Mouse (Mus musculus) ES-E14 (cell line): ENCODE data around the gene Man2c1. TPM values are rescaled to one million over a fixed set of nuclear protein-coding genes. Genes with fewer than 3 reads are reported as not detected.

Source experiments
- DNase-seq: peaks from one replicate; pipeline ENCODE4 v3.0.0-alpha.2; 2013; ENCODE audit warnings: low read depth, low spot score
- H3K27ac ChIP-seq: 2 replicates; pipeline ENCODE4 v1.5.1; 2012; ENCODE audit warnings: low read depth, mild to moderate bottlenecking, low read length, moderate library complexity, mixed read lengths; ENCODE audit not compliant: poor library complexity, insufficient read depth, severe bottlenecking
- H3K36me3 ChIP-seq: 2 replicates; pipeline ENCODE4 v1.6.1; 2012; ENCODE audit warnings: mild to moderate bottlenecking, low read length, moderate library complexity, mixed read lengths; ENCODE audit not compliant: control insufficient read depth, poor library complexity, insufficient read depth, severe bottlenecking
- H3K4me1 ChIP-seq, 2 experiments: fragments of 150-350 bp in 1 of 2; sonication (generic) in 1 of 2; 2 replicates each; pipeline ENCODE4 v1.6.1; 2012; ENCODE audit warnings: low read length in 2 of 2, mild to moderate bottlenecking in 1 of 2, mixed read lengths in 1 of 2; ENCODE audit not compliant: control insufficient read depth in 2 of 2, insufficient read depth in 2 of 2, poor library complexity in 1 of 2
- H3K4me3 ChIP-seq, 2 experiments: fragments of 150-350 bp in 1 of 2; sonication (generic) in 1 of 2; 2 replicates each; pipeline ENCODE4 v1.5.1; 2012; ENCODE audit warnings: low read length in 2 of 2, low read depth in 1 of 2, mild to moderate bottlenecking in 1 of 2, mixed read lengths in 1 of 2; ENCODE audit not compliant: insufficient read depth in 1 of 2, poor library complexity in 1 of 2, severe bottlenecking in 1 of 2
- H3K9ac ChIP-seq: 2 replicates; pipeline ENCODE4 v1.6.1; 2012; ENCODE audit warnings: low read depth, mild to moderate bottlenecking, low read length, mixed read lengths; ENCODE audit not compliant: poor library complexity, insufficient read depth, severe bottlenecking
- H3K9me3 ChIP-seq: fragments of 150-350 bp; sonication (generic); 2 replicates; pipeline ENCODE4 v1.6.1; 2012; ENCODE audit warnings: low read depth, mild to moderate bottlenecking, low read length; ENCODE audit not compliant: control insufficient read depth, insufficient read depth
- CHD2 ChIP-seq: IDR thresholded peaks from 2 replicates; pipeline ENCODE4 v1.6.1; 2014; ENCODE audit warnings: mild to moderate bottlenecking, low read depth, low read length, inconsistent platforms
- HCFC1 ChIP-seq: IDR thresholded peaks from 2 replicates; pipeline ENCODE4 v1.6.1; 2012; ENCODE audit warnings: low read length, inconsistent platforms, borderline replicate concordance; ENCODE audit not compliant: insufficient read depth
- MAFK ChIP-seq: IDR thresholded peaks from 2 replicates; pipeline ENCODE4 v1.6.1; 2014; ENCODE audit warnings: mild to moderate bottlenecking, low read depth, low read length, inconsistent platforms; ENCODE audit not compliant: insufficient read depth
- ZC3H11A ChIP-seq: IDR thresholded peaks from 2 replicates; pipeline ENCODE4 v1.6.1; 2012; ENCODE audit warnings: low read depth, mild to moderate bottlenecking, inconsistent platforms, low read length, borderline replicate concordance
- ZNF384 ChIP-seq: IDR thresholded peaks from 2 replicates; pipeline ENCODE4 v1.6.1; 2012; ENCODE audit warnings: low read depth, low read length, inconsistent platforms
- in situ Hi-C, 2 experiments: fragments of 600-800 bp; cut with MboI; formaldehyde crosslinking; loops; one replicate each; pipeline ENCODE4 v1.15.1; 2025; ENCODE audit warnings: low sequenced_read_pairs in 2 of 2, inconsistent platforms in 1 of 2; ENCODE audit not compliant: unreplicated experiment in 2 of 2
- total RNA-seq: library from RNA; depleted of rRNA; stranded (reverse); fragments of 300-350 nt; gene quantifications from 2 replicates; pipeline ENCODE4 v1.2.3, GENCODE M21; 2012

Man2c1 gene
- total RNA-seq, 1 experiment = 122 TPM

GRCm38 (mm10) chr9:57147205-57148143 is 17.0 kb downstream of the Man2c1 start:
- TF ChIP-seq MAFK (no peak), ZC3H11A (no peak), ZNF384 (no peak), CHD2 (no peak), HCFC1 (no peak)
- Histone ChIP-seq H3K9ac (peak overlapping the region; percentile 77), H3K27ac (no peak overlapping the region), H3K9me3 (no peaks in the 10 kb centered on the region), H3K36me3 (peaks cover 7% of the 10 kb centered on the region; the same call in 1 of the 2 replicates), H3K4me3 (peak overlapping the region; percentile 68 to 83), H3K4me1 (peaks cover 0 to 11% of the 10 kb centered on the region in 2 experiments; a peak in 3 of 4 replicates)
- in situ Hi-C loops = no loop called here
- no peak for DNase-seq

DNA sequence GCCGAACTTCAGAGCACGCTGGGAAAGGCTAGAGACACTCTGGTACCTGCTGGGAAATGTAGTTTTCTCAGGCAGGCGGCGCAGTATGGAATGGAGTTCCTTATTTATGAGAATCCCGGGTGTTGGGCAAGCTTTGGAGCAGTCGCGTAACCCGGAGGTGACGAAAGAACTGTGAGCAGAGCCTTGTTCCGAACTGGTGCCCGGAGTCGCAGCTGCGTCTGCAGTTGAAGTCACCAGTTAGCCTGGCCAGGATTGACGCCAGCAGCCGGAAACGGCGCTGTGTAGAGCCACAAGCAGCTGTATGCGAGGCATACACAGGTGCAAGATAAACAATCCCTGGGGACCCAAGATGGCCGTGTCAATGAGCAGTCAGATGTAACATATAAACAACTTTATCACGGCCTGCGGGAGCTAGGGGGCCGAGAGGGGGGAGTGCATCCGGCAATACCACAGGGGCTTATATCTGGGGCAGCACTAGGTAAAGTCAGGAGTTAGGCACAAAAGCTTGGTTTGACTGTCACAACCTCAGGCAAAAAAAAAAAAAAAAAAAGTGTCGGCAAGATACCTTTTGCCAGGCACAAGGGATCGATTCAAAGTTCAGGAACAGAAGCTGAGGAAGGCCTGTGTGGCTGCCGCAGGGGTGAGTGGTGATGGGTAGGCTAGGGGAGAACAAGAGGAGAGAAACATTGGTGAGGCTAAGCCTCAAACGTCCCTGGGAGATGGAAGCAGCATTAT is 17.8 kb downstream of the Man2c1 start, which contains the start of gene Neil1:
Gene Neil1 (minus strand): TSS at position 162 of the 735 bp plus-strand sequence.
- H3K36me3 ChIP-seq = peaks cover under 1% of the 10 kb centered on the region; the same call in 1 of the 2 replicates
- peaks cover 0 to 11% of the 10 kb centered on the region in 2 experiments; a peak in 3 of 4 replicates for H3K4me1 ChIP-seq
- peak within 1 kb of the TSS; percentile 68 to 83 for H3K4me3 ChIP-seq
- DNase-seq = peak; percentile 77
- H3K27ac ChIP-seq = peak within 1 kb of the TSS; percentile 26
- TF ChIP-seq ZC3H11A (no peak), HCFC1 (peak; percentile 95), ZNF384 (peak; percentile 89), CHD2 (peak; percentile 66; the same call in 1 of the 2 replicates), MAFK (no peak)
- no peaks in the 10 kb centered on the region for H3K9me3 ChIP-seq
- H3K9ac ChIP-seq = peak within 1 kb of the TSS; percentile 77
- in situ Hi-C loops = no loop called here

- peak overlapping the region; percentile 22; the same call in 1 of the 2 replicates for H3K9ac ChIP-seq
- in situ Hi-C loops = no loop called here
- H3K9me3 ChIP-seq = no peaks in the 10 kb centered on the region
- no peaks in the 10 kb centered on the region for H3K36me3 ChIP-seq
- no peak overlapping the region for H3K27ac ChIP-seq
- TF ChIP-seq MAFK (no peak), ZC3H11A (no peak), ZNF384 (no peak), HCFC1 (no peak), CHD2 (no peak)
- no peak for DNase-seq
- peak overlapping the region; percentile 68 to 83; a peak in 1 of 4 replicates for H3K4me3 ChIP-seq
- H3K4me1 ChIP-seq = peaks cover 0 to 11% of the 10 kb centered on the region in 2 experiments; a peak in 3 of 4 replicates
Observed at GRCm38 (mm10) chr9:57149021-57149420, 18.5 kb downstream of the Man2c1 start.

DNA sequence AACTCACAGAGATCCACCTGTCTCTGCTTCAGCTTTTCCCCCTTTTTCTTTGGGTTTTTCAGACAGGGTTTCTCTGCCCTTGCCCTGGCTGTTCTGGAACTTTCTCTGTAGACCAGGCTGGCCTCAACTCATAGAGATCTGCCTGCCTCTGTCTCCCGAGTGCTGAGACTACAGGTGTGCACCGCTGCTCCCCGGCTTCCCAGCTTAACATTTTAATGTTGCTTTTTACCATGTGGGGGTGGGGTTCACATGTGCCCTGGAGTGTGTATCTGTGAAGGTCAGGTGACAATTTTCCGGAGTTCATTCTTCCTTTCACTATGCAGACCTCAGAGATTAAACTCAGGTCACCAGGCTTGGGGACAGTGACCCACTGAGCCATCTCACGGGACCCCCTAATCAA is 19.7 kb downstream of the Man2c1 start:
- Histone ChIP-seq H3K4me3 (no peak overlapping the region), H3K9ac (no peak overlapping the region), H3K9me3 (no peaks in the 10 kb centered on the region), H3K27ac (no peak overlapping the region), H3K36me3 (peaks cover 4% of the 10 kb centered on the region), H3K4me1 (peaks cover 0 to 11% of the 10 kb centered on the region in 2 experiments; a peak in 3 of 4 replicates)
- no peak for TF ChIP-seq MAFK
- no peak for TF ChIP-seq CHD2
- no peak for TF ChIP-seq ZNF384
- no peak for DNase-seq
- in situ Hi-C loops = no loop called here
